Mouse (Mus musculus): ENCODE results near the gene Knstrn. TPM values are rescaled to one million over a fixed set of nuclear protein-coding genes. Genes with fewer than 3 reads are reported as not detected.

The Knstrn gene
- 38.4 and 59.0 TPM in 2 replicates for polyA plus RNA-seq (2011; ENCODE audit: insufficient read length, low read depth, missing spikeins)

GRCm38 (mm10) chr2:118813981-118814836, at the start of gene Knstrn:
Knstrn (plus strand) TSS chr2:118814003.
- Histone ChIP-seq H3K4me1 (ENCODE audit: control insufficient read depth, insufficient read depth, low read length) (no peaks in the 10 kb centered on the region), H3K4me3 (ENCODE audit: insufficient read depth, low read length) (peak within 1 kb of the TSS; percentile 74), H3K27ac (ENCODE audit: insufficient read depth, low read length) (no peak within 1 kb of the TSS)
- TF ChIP-seq CTCF (IDR thresholded peaks at IDR 0.05; ENCODE audit: borderline replicate concordance, insufficient read depth, low read length) (no peak), POLR2A (IDR thresholded peaks at IDR 0.05; ENCODE audit: low read depth, low read length) (peak; percentile 41)

GRCm38 (mm10) chr2:118764094-118764831, 49.5 kb upstream of the Knstrn start:
- peak overlapping the region; percentile 99 for H3K27ac ChIP-seq (ENCODE audit: insufficient read depth, low read length)
- TF ChIP-seq POLR2A (IDR thresholded peaks at IDR 0.05; ENCODE audit: low read depth, low read length): no peak
- no peak for TF ChIP-seq CTCF (IDR thresholded peaks at IDR 0.05; ENCODE audit: borderline replicate concordance, insufficient read depth, low read length)
- no peak overlapping the region for H3K4me3 ChIP-seq (ENCODE audit: insufficient read depth, low read length)
- H3K4me1 ChIP-seq (ENCODE audit: control insufficient read depth, insufficient read depth, low read length): peaks cover 20% of the 10 kb centered on the region

- Histone ChIP-seq H3K4me3 (ENCODE audit: insufficient read depth, low read length) (no peak overlapping the region), H3K27ac (ENCODE audit: insufficient read depth, low read length) (no peak overlapping the region), H3K4me1 (ENCODE audit: control insufficient read depth, insufficient read depth, low read length) (peaks cover 20% of the 10 kb centered on the region)
- no peak for TF ChIP-seq CTCF (IDR thresholded peaks at IDR 0.05; ENCODE audit: borderline replicate concordance, insufficient read depth, low read length)
- no peak for TF ChIP-seq POLR2A (IDR thresholded peaks at IDR 0.05; ENCODE audit: low read depth, low read length)
Measured at GRCm38 (mm10) chr2:118764875-118765274, 48.9 kb upstream of the Knstrn start.

- H3K4me3 ChIP-seq (ENCODE audit: insufficient read depth, low read length): no peak overlapping the region
- TF ChIP-seq CTCF (IDR thresholded peaks at IDR 0.05; ENCODE audit: borderline replicate concordance, insufficient read depth, low read length) (no peak), POLR2A (IDR thresholded peaks at IDR 0.05; ENCODE audit: low read depth, low read length) (no peak)
- peaks cover 17% of the 10 kb centered on the region for H3K4me1 ChIP-seq (ENCODE audit: control insufficient read depth, insufficient read depth, low read length)
- peak overlapping the region; percentile 49; the same call in 1 of the 2 replicates for H3K27ac ChIP-seq (ENCODE audit: insufficient read depth, low read length)
Measured at GRCm38 (mm10) chr2:118766041-118767033, 47.5 kb upstream of the Knstrn start.

- no peaks in the 10 kb centered on the region for H3K4me1 ChIP-seq (ENCODE audit: control insufficient read depth, insufficient read depth, low read length)
- no peak within 1 kb of the TSS for H3K4me3 ChIP-seq (ENCODE audit: insufficient read depth, low read length)
- H3K27ac ChIP-seq (ENCODE audit: insufficient read depth, low read length): no peak within 1 kb of the TSS
- TF ChIP-seq CTCF (IDR thresholded peaks at IDR 0.05; ENCODE audit: borderline replicate concordance, insufficient read depth, low read length): no peak
- no peak for TF ChIP-seq POLR2A (IDR thresholded peaks at IDR 0.05; ENCODE audit: low read depth, low read length)
Measured at GRCm38 (mm10) chr2:118772158-118772874, 41.5 kb upstream of the Knstrn start, which contains the start of gene Phgr1. Phgr1 (plus strand) TSS chr2:118772769.

- Histone ChIP-seq H3K4me1 (ENCODE audit: control insufficient read depth, insufficient read depth, low read length) (no peaks in the 10 kb centered on the region), H3K4me3 (ENCODE audit: insufficient read depth, low read length) (no peak overlapping the region), H3K27ac (ENCODE audit: insufficient read depth, low read length) (no peak overlapping the region)
- no peak for TF ChIP-seq POLR2A (IDR thresholded peaks at IDR 0.05; ENCODE audit: low read depth, low read length)
- no peak for TF ChIP-seq CTCF (IDR thresholded peaks at IDR 0.05; ENCODE audit: borderline replicate concordance, insufficient read depth, low read length)
Measured at GRCm38 (mm10) chr2:118774536-118774935, 39.3 kb upstream of the Knstrn start.

GRCm38 (mm10) chr2:118775396-118775795, 38.4 kb upstream of the Knstrn start:
- H3K4me1 ChIP-seq (ENCODE audit: control insufficient read depth, insufficient read depth, low read length): no peaks in the 10 kb centered on the region
- TF ChIP-seq POLR2A (IDR thresholded peaks at IDR 0.05; ENCODE audit: low read depth, low read length) (no peak), CTCF (IDR thresholded peaks at IDR 0.05; ENCODE audit: borderline replicate concordance, insufficient read depth, low read length) (no peak)
- H3K27ac ChIP-seq (ENCODE audit: insufficient read depth, low read length): no peak overlapping the region

GRCm38 (mm10) chr2:118775846-118776245, 38.0 kb upstream of the Knstrn start:
- no peak for TF ChIP-seq POLR2A (IDR thresholded peaks at IDR 0.05; ENCODE audit: low read depth, low read length)
- TF ChIP-seq CTCF (IDR thresholded peaks at IDR 0.05; ENCODE audit: borderline replicate concordance, insufficient read depth, low read length): no peak
- H3K27ac ChIP-seq (ENCODE audit: insufficient read depth, low read length): no peak overlapping the region
- no peak overlapping the region for H3K4me3 ChIP-seq (ENCODE audit: insufficient read depth, low read length)
- no peaks in the 10 kb centered on the region for H3K4me1 ChIP-seq (ENCODE audit: control insufficient read depth, insufficient read depth, low read length)

More at GRCm38 (mm10) chr2:118775396-118775795, 38.4 kb upstream of the Knstrn start:
- no peak overlapping the region for H3K4me3 ChIP-seq (ENCODE audit: insufficient read depth, low read length)

Measured in embryonic fibroblast, embryonic 13.5 days (primary cell).